Mouse (Mus musculus): Measurements from ENCODE around the gene Ppp1r16b.

GRCm38 (mm10) chr2:158631873-158632272 is 33.3 kb upstream of the Ppp1r16b start:
- TF ChIP-seq CTCF (IDR thresholded peaks at IDR 0.05; ENCODE audit: borderline replicate concordance, insufficient read depth, low read depth, low read length), result no peak
- TF ChIP-seq POLR2A (IDR thresholded peaks at IDR 0.05; ENCODE audit: borderline replicate concordance, insufficient read depth, low read length), result no peak
